Mouse (Mus musculus): Measurements from ENCODE around the gene Olfr1382.
"Not testable (repeated sequence)": the region's sequence is repeated elsewhere in the genome, so short reads cannot be mapped to it uniquely, and the experiment has no call there.

Olfr1382 gene

GRCm38 (mm10) chr11:49527947-49528346 lies at the start of gene Olfr1382:
TSS of gene Olfr1382 (plus strand) at chr11:49528247.
- DNase-seq (ENCODE audit: extremely low spot score, low spot score) = no peak

GRCm38 (mm10) chr11:49485973-49486372 lies 42.1 kb upstream of the Olfr1382 start:
- no peak for DNase-seq (ENCODE audit: extremely low spot score, low spot score)

GRCm38 (mm10) chr11:49488770-49489169 lies 39.3 kb upstream of the Olfr1382 start, which contains the start of gene Olfr1385:
TSS of gene Olfr1385 (plus strand) at chr11:49489070.
- not testable (repeated sequence) for DNase-seq (ENCODE audit: extremely low spot score, low spot score)

GRCm38 (mm10) chr11:49518086-49518485 lies 10.0 kb upstream of the Olfr1382 start:
- no peak for DNase-seq (ENCODE audit: extremely low spot score, low spot score)

- DNase-seq (ENCODE audit: extremely low spot score, low spot score) = no peak
Observed at GRCm38 (mm10) chr11:49519348-49519747, 8.7 kb upstream of the Olfr1382 start, which contains the start of gene Olfr1383. TSS of gene Olfr1383 (plus strand) at chr11:49519648.

GRCm38 (mm10) chr11:49532761-49533160 lies 4.7 kb downstream of the Olfr1382 start:
- no peak for DNase-seq (ENCODE audit: extremely low spot score, low spot score)

GRCm38 (mm10) chr11:49536631-49537030 lies 8.6 kb downstream of the Olfr1382 start:
- not testable (repeated sequence) for DNase-seq (ENCODE audit: extremely low spot score, low spot score)

GRCm38 (mm10) chr11:49543149-49543548 lies 15.1 kb downstream of the Olfr1382 start, which contains the start of gene Olfr1381:
TSS of gene Olfr1381 (plus strand) at chr11:49543449.
- not testable (repeated sequence) for DNase-seq (ENCODE audit: extremely low spot score, low spot score)

- not testable (repeated sequence) for DNase-seq (ENCODE audit: extremely low spot score, low spot score)
Observed at GRCm38 (mm10) chr11:49554033-49554432, 26.0 kb downstream of the Olfr1382 start.

GRCm38 (mm10) chr11:49556578-49556977 lies 28.5 kb downstream of the Olfr1382 start, which contains the start of gene Olfr1380:
TSS of gene Olfr1380 (plus strand) at chr11:49556878.
- not testable (repeated sequence) for DNase-seq (ENCODE audit: extremely low spot score, low spot score)

GRCm38 (mm10) chr11:49575054-49575453 lies 47.0 kb downstream of the Olfr1382 start:
- DNase-seq (ENCODE audit: extremely low spot score, low spot score) = not testable (repeated sequence)

- DNase-seq (ENCODE audit: extremely low spot score, low spot score) = not testable (repeated sequence)
Observed at GRCm38 (mm10) chr11:49580452-49580851, 52.4 kb downstream of the Olfr1382 start.
